Mouse (Mus musculus): ENCODE results near the gene Phf11c. TPM values are rescaled to one million over a fixed set of nuclear protein-coding genes. Genes with fewer than 3 reads are reported as not detected.
"Not testable (repeated sequence)": the region's sequence is repeated elsewhere in the genome, so short reads cannot be mapped to it uniquely, and the experiment has no call there.

The Phf11c gene
- polyA plus RNA-seq, 1 experiment from 2014 or later = 0.40 TPM

DNA sequence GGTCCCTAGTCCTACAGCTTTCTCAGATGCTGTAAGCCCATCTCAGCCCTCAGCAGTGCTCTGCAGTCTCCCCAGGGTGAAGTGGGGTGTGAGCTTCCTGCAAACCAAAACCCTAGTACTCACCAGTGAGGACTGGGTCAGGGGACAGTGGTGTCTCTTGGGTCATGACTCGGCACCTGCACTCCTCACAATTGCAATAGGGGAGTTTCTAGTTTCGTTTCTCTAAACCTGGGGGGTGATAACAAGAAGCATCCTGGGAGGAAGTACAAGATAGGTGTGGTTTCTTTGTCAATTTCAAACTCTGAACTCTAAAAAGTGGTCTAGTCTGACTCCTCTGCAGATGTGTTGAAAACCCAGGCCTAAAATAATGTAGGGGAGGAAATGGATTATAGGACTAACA, 1.8 kb upstream of the Phf11c start:
- no peak overlapping the region for H3K4me3 ChIP-seq (ENCODE audit: low read depth, low read length)
- ATAC-seq = no peak
- no peaks in the 10 kb centered on the region for H3K4me1 ChIP-seq (replicated peaks; ENCODE audit: control insufficient read depth, insufficient read depth, low read length)
- 69% methylated on average over 2 of the region's 2 CpGs for WGBS
- H3K9ac ChIP-seq (ENCODE audit: low read depth, low read length) = no peak overlapping the region
- H3K4me2 ChIP-seq (replicated peaks; ENCODE audit: low read depth) = no peak overlapping the region
- no peak for TF ChIP-seq CTCF (IDR thresholded peaks at IDR 0.05; ENCODE audit: low read depth)
- H3K27ac ChIP-seq (ENCODE audit: low read depth, low read length) = no peak overlapping the region
- no peaks in the 10 kb centered on the region for H3K9me3 ChIP-seq (ENCODE audit: control insufficient read depth)
- 0 out of 2 replicates have a peak, but pooled peaks cover 6% of the 10 kb centered on the region for H3K36me3 ChIP-seq (ENCODE audit: control insufficient read depth, insufficient read depth)
- no peaks in the 10 kb centered on the region for H3K27me3 ChIP-seq (replicated peaks; ENCODE audit: control insufficient read depth, insufficient read depth, low read length)

DNA sequence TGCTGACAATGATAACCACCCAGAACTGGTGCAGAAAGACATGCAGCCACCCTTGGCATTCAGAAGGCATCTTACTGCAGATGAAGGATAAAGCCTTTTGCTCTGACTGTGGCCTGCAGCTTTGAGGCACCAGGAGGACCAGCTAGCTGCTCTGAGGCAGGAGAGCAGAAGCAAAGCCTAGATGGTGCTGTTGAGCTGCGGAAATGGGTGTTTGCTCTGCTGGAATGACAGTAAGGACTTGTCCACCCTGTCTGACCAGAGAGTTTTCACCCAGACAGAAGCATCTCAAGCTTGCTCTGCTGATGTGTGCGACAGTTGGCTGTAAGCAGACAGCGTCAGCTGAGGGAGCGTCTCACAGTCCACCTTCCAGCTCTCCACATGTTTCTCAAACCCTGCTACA, 5.0 kb downstream of the Phf11c start:
- not testable (repeated sequence) for H3K9ac ChIP-seq (ENCODE audit: low read depth, low read length); H3K27me3 ChIP-seq (replicated peaks; ENCODE audit: control insufficient read depth, insufficient read depth, low read length); H3K27ac ChIP-seq (ENCODE audit: low read depth, low read length); H3K4me3 ChIP-seq (ENCODE audit: low read depth, low read length); ATAC-seq; H3K9me3 ChIP-seq (ENCODE audit: control insufficient read depth); H3K4me2 ChIP-seq (replicated peaks; ENCODE audit: low read depth); H3K4me1 ChIP-seq (replicated peaks; ENCODE audit: control insufficient read depth, insufficient read depth, low read length); H3K36me3 ChIP-seq (ENCODE audit: control insufficient read depth, insufficient read depth)
- 44% methylated on average over 4 of the region's 4 CpGs for WGBS
- TF ChIP-seq CTCF (IDR thresholded peaks at IDR 0.05; ENCODE audit: low read depth) = peak; percentile 57

DNA sequence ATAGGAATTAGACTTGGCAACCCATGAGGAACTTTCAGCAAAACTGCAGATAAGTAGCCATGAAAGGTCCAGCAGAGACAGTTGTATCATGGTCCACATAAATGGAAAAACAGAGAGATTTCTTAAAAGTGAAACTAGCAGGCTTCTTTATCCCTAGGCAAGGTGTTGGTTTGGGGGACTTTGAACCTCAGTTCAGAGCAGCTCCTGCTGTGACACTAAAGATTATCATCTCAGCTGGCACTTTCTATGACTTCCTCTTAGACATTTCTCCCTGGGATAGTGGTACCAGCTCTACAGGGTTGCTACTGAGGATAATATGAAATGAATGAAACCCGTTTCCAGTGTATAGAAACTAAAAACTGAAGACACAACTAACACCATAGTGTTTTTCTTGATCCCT, 5.6 kb downstream of the Phf11c start:
- 76% methylated on average over 1 of the region's 1 CpGs for WGBS
- peak; percentile 82 for ATAC-seq
- TF ChIP-seq CTCF (IDR thresholded peaks at IDR 0.05; ENCODE audit: low read depth) = no peak
- Histone ChIP-seq H3K27ac (ENCODE audit: low read depth, low read length) (no peak overlapping the region), H3K4me3 (ENCODE audit: low read depth, low read length) (no peak overlapping the region), H3K27me3 (replicated peaks; ENCODE audit: control insufficient read depth, insufficient read depth, low read length) (no peaks in the 10 kb centered on the region), H3K9ac (ENCODE audit: low read depth, low read length) (no peak overlapping the region), H3K4me1 (replicated peaks; ENCODE audit: control insufficient read depth, insufficient read depth, low read length) (no peaks in the 10 kb centered on the region), H3K9me3 (ENCODE audit: control insufficient read depth) (no peaks in the 10 kb centered on the region), H3K4me2 (replicated peaks; ENCODE audit: low read depth) (no peak overlapping the region), H3K36me3 (ENCODE audit: control insufficient read depth, insufficient read depth) (0 out of 2 replicates have a peak, but pooled peaks cover 3% of the 10 kb centered on the region)

DNA sequence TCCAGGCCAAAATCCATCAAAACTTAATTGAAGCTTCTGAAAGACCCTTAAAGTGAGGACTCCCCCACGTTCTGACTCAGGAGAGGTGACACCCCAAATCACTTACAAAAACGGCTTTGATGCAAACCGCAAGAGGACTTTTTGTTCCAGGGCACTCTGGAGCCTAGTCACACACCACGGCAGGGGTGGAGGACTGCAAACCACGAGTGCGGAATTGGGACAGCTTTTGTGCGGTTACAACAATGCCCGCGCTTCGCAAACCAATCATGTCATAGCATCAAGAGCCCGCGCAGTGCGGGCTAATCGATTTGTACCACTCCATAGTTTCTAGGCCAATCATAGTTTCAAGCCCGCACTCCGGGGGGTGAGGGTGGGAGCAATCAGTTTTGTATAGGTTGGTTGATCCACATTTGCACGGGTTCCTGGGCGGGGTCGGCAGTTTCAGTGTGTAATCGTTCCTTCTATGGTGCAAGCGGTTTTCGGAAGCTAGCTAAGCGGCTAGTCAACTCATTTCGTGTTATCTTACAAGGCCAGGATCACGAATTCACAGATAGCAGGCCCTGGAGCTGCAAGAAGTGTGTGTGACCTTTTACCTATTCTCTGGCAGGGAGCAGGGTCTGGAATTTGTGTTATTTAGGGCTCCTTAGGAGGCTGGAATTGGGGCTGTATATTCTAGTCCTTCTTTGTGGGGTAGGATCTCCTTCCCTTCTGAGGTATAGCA, 24.7 kb downstream of the Phf11c start:
- no peak for TF ChIP-seq CTCF (IDR thresholded peaks at IDR 0.05; ENCODE audit: low read depth)
- no peaks in the 10 kb centered on the region for H3K27me3 ChIP-seq (replicated peaks; ENCODE audit: control insufficient read depth, insufficient read depth, low read length)
- no peak overlapping the region for H3K4me2 ChIP-seq (replicated peaks; ENCODE audit: low read depth)
- no peak for ATAC-seq
- 92% methylated on average over 25 of the region's 25 CpGs for WGBS
- no peaks in the 10 kb centered on the region for H3K4me1 ChIP-seq (replicated peaks; ENCODE audit: control insufficient read depth, insufficient read depth, low read length)
- no peaks in the 10 kb centered on the region for H3K9me3 ChIP-seq (ENCODE audit: control insufficient read depth)
- no peak overlapping the region for H3K4me3 ChIP-seq (ENCODE audit: low read depth, low read length)
- H3K36me3 ChIP-seq (ENCODE audit: control insufficient read depth, insufficient read depth) = no peaks in the 10 kb centered on the region
- H3K9ac ChIP-seq (ENCODE audit: low read depth, low read length) = no peak overlapping the region
- H3K27ac ChIP-seq (ENCODE audit: low read depth, low read length) = no peak overlapping the region

DNA sequence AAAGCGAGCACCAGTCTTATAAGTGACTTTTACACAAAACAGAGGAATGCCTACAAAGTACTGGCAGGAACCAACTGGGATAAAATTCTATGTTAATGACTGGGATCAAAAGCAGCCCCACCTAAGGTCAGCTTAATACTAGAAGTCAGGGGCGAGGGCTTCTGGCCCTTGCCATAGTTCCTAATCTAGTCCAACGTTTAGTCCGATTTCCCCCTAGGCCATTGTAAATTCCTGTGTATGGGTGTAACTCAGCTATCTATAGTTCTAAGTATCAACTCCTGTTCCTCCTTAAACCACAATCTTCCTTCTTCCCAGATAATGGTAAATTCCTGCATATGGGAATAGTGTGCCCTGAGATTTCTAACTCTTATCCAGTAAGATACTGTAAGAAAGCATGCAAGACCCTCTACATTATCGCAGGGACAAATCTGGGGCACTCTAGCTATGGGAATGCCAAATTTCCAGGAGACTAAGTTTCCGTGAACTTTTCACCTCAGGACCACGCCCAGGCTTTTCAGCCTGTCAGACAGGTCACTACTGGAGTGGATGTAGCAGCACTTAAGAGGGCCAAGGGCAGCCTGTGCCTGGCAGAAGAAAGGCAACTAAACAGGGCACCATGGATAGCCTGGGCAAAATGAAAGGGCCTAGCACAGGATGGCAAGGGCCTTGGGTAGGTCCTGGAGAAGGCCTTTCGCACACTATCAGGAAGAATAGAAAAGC, 28.6 kb downstream of the Phf11c start:
- 62% methylated on average over 8 of the region's 8 CpGs for WGBS
- no peaks in the 10 kb centered on the region for H3K9me3 ChIP-seq (ENCODE audit: control insufficient read depth)
- H3K36me3 ChIP-seq (ENCODE audit: control insufficient read depth, insufficient read depth) = no peaks in the 10 kb centered on the region
- H3K27ac ChIP-seq (ENCODE audit: low read depth, low read length) = no peak overlapping the region
- no peak overlapping the region for H3K4me2 ChIP-seq (replicated peaks; ENCODE audit: low read depth)
- H3K4me1 ChIP-seq (replicated peaks; ENCODE audit: control insufficient read depth, insufficient read depth, low read length) = no peaks in the 10 kb centered on the region
- TF ChIP-seq CTCF (IDR thresholded peaks at IDR 0.05; ENCODE audit: low read depth) = no peak
- no peaks in the 10 kb centered on the region for H3K27me3 ChIP-seq (replicated peaks; ENCODE audit: control insufficient read depth, insufficient read depth, low read length)
- H3K9ac ChIP-seq (ENCODE audit: low read depth, low read length) = no peak overlapping the region
- H3K4me3 ChIP-seq (ENCODE audit: low read depth, low read length) = no peak overlapping the region
- ATAC-seq = no peak

DNA sequence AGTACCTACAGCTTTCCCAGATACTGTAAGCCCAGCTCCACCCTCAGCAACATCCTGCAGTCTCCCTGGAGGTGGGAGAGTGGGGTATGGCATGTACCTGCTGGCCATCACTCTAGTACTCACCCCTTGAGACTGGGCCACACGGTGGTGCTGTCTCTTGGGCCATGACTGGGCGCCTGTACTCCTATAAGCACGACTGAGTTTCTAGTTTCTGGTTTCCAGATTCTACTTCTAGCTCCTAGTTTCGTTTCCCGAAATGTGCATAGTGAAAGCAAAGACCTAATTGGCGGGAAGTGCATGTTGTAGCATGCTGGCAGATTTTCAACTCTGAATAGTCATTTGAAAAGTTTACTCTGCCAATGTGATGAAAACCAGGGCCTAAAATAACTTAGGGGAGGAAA, 29.9 kb downstream of the Phf11c start, which contains the start of gene Phf11d:
TSS of gene Phf11d (minus strand) at position 227 of the 401 bp plus-strand sequence.
- WGBS = 59% methylated on average over 6 of the region's 6 CpGs
- ATAC-seq = peak; percentile 25; the same call in 1 of the 2 replicates
- H3K4me3 ChIP-seq (ENCODE audit: low read depth, low read length) = no peak within 1 kb of the TSS
- H3K9ac ChIP-seq (ENCODE audit: low read depth, low read length) = no peak within 1 kb of the TSS
- H3K4me1 ChIP-seq (replicated peaks; ENCODE audit: control insufficient read depth, insufficient read depth, low read length) = no peaks in the 10 kb centered on the region
- peak; percentile 54 for TF ChIP-seq CTCF (IDR thresholded peaks at IDR 0.05; ENCODE audit: low read depth)
- H3K27me3 ChIP-seq (replicated peaks; ENCODE audit: control insufficient read depth, insufficient read depth, low read length) = no peaks in the 10 kb centered on the region
- no peaks in the 10 kb centered on the region for H3K9me3 ChIP-seq (ENCODE audit: control insufficient read depth)
- H3K27ac ChIP-seq (ENCODE audit: low read depth, low read length) = peak within 1 kb of the TSS; percentile 70
- H3K4me2 ChIP-seq (replicated peaks; ENCODE audit: low read depth) = peak within 1 kb of the TSS; percentile 45
- no peaks in the 10 kb centered on the region for H3K36me3 ChIP-seq (ENCODE audit: control insufficient read depth, insufficient read depth)

DNA sequence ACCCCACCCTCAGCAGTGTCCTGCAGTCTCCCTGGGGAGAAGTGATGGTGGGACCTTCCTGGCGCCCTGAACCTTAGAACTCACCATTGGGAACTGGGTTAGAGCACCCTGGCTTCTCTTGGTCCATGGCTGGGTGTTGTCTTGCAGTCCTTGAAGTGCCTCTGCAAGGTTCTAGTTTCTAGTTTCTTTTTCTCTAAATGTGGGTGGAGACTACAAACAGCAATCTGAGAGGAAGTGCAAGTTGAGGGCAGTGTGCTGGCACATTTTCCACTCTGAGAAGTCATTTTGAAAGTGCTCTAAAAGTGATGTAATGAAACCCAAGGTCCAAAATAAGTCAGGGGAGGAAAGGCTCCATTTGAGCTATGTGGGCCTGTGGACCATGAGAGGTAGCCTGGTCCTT, 54.0 kb downstream of the Phf11c start, which contains the start of gene Phf11b:
TSS of gene Phf11b (minus strand) at position 163 of the 400 bp plus-strand sequence.
- 75% methylated on average over 1 of the region's 1 CpGs for WGBS
- not testable (repeated sequence) for H3K9ac ChIP-seq (ENCODE audit: low read depth, low read length); H3K36me3 ChIP-seq (ENCODE audit: control insufficient read depth, insufficient read depth); H3K27ac ChIP-seq (ENCODE audit: low read depth, low read length); H3K4me2 ChIP-seq (replicated peaks; ENCODE audit: low read depth); H3K27me3 ChIP-seq (replicated peaks; ENCODE audit: control insufficient read depth, insufficient read depth, low read length); H3K4me1 ChIP-seq (replicated peaks; ENCODE audit: control insufficient read depth, insufficient read depth, low read length); H3K9me3 ChIP-seq (ENCODE audit: control insufficient read depth); H3K4me3 ChIP-seq (ENCODE audit: low read depth, low read length); ATAC-seq
